Mouse (Mus musculus): Measurements from ENCODE around the gene Nxph3.

The Nxph3 gene

GRCm38 (mm10) chr11:95514298-95514861, at the start of gene Nxph3:
Gene Nxph3 (minus strand): TSS chr11:95514570.
- DNase-seq: peak; percentile 76

- no peak for DNase-seq
Observed at GRCm38 (mm10) chr11:95563849-95564248, 49.5 kb upstream of the Nxph3 start.

GRCm38 (mm10) chr11:95560773-95561172, 46.4 kb upstream of the Nxph3 start:
- peak; percentile 45 for DNase-seq

DNA sequence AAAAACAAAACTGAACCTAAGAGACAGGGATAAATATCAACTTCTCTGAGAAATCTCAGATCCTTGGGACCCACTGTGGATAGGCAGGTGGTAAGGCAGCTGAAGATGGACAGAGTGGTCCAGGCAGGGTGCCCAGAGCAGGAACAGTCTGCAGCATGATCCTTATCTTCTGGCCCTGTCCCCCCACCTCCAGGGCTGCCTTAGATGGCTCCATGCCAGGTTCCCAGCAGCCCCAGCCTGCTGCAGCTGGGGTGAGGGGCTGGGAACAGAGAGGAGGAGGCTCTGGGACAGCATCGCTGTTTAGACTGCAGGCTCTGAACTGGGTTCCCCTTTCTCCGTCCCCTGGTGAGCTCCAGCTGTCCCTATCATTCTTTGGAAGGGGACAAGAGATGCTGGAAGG, 45.4 kb upstream of the Nxph3 start:
- no peak for DNase-seq

- no peak for DNase-seq
Observed at GRCm38 (mm10) chr11:95557719-95558118, 43.3 kb upstream of the Nxph3 start.

DNA sequence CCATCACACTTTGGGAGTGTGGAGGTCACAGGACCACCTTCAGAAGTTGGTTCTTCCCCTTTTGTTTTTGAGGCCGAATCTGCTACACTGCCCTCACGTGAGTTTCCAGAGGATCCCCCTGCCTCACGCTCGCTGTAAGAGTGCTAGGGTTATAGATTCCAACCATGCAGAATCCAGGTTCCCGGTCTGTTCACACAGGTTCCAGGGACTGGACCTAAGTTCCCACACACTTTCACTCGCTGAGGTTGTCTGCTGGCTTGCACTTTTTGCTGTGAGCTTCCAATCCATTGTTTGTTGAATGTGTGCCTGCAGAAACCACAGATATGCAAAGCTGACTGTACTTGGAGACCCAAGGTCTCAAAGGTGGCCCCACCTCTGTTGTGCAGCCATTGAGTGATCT, 42.7 kb upstream of the Nxph3 start:
- DNase-seq: no peak

- no peak for DNase-seq
Observed at GRCm38 (mm10) chr11:95555279-95555678, 40.9 kb upstream of the Nxph3 start.

GRCm38 (mm10) chr11:95550301-95551021, 36.1 kb upstream of the Nxph3 start:
- no peak for DNase-seq

DNA sequence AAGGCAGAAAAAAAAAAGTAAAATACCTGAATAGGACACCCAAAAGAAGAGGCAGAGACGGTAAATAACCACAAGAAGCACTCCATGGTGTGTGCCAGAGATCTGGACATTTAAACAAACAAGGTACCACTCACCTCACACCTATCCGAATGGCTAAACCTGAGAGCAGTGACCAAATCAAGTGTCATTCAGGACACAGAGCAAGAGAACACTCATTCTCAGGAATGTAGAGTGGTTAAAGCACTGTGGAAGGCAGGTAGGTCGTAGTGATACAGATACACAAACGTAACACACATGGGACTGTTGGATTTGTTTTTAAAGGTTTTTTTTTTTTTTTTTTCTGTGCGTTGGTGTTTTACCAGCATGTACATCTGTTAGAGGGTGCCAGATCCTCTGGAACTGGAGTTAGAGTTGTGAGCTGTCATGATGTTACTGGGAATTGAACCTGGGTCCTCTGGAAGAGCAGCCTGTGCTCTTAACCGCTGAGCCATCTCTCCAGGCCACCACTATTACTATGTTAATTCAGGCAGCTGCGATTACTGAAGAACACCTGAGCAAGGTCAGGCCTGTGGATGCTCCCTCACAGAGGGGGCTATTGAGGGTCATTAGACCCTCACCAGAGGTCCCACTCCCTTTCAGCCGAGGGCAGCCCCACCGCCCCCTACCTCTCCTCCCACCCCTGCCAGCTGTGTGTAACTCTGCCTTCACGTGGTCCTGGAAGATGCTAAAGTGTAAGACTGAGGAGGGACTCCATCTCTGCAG, 31.8 kb upstream of the Nxph3 start:
- no peak for DNase-seq

DNA sequence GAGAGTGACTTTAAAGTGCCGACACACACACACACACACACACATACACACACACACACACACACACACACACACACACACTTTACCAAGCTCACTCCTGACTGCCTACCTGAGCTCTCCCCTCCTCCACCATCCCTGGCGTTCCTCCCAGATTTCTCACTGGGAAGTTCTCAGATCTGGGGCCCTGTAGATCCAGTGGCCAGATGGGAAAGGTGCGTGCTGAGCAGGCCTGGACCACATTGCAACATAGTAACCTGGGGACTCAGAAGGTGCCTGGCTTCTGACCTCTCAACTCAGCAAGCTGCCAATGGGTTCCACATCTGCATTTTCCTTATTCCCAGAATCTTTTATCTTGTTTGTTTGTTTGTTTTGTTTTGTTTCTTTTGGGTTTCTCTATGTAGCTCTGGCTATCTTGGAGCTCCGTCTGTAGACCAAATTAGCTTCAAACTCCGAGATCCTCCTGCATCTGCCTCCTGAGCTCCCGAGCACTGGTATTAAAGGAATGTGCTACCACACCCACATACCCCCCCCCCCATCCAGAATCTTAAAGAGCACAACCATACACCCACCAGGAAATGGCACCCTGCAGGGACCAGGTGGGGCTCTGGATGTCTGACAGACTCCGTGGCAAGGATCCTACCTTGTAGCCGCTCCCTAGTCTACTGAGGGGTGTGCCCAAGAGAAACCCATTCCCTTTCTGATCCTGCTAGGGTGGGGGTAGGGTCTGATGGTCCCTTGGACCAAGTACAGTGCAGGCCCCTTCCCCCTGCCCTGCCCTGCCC, 30.4 kb upstream of the Nxph3 start:
- DNase-seq: no peak

DNA sequence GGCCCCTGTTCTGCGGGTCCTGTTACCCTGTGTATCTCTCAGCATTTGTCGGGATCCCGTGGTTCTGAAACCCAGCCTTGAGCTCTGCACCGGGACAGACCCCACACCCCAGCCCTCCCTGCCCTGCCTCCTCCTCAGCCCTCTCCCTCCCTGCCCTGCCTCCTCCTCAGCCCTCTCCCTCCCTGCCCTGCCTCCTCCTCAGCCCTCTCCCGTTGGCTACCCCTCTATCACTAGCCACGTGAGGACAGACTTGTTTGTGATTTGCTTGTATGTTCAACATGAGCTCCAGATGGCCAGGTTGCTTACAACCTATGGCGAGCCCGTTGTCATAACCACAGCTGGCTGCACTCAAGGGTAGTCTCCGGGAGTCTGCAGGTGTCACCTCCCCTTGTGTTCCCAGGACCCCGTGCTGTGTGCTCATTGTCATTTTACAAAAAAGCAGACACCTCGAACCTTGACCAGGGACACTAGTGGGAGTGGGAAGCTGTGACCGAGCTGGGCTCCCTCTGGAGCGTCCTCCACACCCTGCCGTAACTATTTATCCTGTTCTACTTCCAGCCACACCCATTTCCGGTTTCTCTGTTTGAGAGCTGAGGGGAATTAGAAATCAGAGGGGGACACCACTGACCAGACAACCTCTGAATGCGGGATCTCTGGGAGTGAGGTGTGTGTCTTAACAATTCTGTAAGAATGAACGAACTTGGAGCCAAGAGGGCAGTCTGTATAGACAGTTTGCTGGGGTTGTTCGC, 26.4 kb upstream of the Nxph3 start:
- DNase-seq: no peak

- DNase-seq: peak; percentile 38
Observed at GRCm38 (mm10) chr11:95538378-95539104, 24.2 kb upstream of the Nxph3 start.

- peak; percentile 91 for DNase-seq
Observed at GRCm38 (mm10) chr11:95533484-95534160, 19.3 kb upstream of the Nxph3 start.

- no peak for DNase-seq
Observed at GRCm38 (mm10) chr11:95532353-95533072, 18.1 kb upstream of the Nxph3 start.

DNA sequence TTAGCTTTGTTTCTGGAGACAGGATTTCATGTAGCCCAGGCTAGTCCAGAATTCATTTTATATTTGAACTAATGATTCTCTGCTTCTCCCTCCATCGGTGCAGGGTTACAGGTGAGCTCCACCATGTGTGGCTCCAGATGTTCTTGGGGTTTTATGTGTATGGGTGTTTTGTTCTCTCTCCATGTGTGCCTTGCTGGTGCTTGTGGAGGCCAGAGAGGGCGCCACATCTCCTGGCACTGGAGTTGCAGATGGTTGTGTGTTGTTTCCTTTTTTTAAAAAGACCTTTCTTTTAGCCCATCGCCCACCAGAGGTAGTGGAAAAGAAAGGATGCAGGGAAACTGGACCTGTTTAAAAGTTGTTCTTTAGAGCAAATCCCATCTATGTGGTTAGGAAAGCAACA, 13.9 kb upstream of the Nxph3 start:
- DNase-seq: no peak

DNA sequence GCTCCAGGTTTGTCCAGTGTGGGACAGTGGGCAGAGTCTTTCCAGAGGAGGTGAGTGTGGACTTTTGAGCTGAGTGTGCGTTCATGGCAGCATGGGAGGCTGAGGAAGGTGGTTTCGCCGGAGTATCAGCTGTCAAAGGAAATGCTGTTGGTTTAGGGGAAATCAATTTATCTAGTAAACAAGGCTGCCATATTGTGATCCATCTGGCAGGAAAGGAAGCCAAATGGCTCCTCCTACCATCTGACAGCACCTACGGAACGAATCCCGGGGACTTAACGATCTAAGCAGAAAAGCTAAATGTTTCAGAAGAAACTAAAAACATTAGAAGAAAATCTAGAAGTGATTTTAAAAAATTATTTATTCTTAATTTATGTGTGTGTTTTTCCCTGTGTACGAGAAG, 12.9 kb upstream of the Nxph3 start:
- DNase-seq: no peak

GRCm38 (mm10) chr11:95521563-95521962, 7.2 kb upstream of the Nxph3 start:
- DNase-seq: peak; percentile 81

DNA sequence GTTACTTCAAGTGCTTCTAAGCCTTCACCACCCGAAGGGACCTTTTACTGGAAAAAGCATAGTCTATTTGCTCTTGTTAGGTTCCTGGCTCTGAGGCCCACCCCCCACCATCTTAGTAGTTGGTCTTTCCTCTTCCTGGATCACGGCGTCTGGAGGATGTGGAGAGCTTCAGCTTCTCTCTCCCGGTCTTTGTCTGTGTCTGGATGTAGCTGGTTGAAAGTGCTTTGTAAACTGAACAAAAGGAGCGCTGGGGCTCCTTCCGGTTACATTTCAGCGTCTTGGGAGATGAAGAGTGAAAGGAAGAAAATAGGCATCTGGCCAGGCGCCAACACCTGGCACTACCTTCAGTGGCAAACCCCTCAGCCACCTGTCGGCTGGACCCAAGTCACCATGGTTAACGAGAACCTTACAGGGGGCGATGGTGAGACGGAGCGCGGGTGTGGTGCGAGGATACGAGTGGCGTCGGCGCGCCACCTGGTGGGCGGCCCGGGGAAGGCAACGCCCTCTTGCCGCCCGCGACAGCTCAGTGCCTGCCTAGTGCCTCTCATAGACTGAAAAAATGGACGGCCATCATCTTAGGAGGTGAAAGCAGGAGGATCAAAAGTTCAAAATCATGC, 6.2 kb upstream of the Nxph3 start:
- peak; percentile 92 for DNase-seq

GRCm38 (mm10) chr11:95519996-95520395, 5.6 kb upstream of the Nxph3 start:
- no peak for DNase-seq

GRCm38 (mm10) chr11:95519299-95519698, 4.9 kb upstream of the Nxph3 start:
- DNase-seq: no peak

All from kidney, postnatal 14 days (tissue).